In the genomic region with DNA sequence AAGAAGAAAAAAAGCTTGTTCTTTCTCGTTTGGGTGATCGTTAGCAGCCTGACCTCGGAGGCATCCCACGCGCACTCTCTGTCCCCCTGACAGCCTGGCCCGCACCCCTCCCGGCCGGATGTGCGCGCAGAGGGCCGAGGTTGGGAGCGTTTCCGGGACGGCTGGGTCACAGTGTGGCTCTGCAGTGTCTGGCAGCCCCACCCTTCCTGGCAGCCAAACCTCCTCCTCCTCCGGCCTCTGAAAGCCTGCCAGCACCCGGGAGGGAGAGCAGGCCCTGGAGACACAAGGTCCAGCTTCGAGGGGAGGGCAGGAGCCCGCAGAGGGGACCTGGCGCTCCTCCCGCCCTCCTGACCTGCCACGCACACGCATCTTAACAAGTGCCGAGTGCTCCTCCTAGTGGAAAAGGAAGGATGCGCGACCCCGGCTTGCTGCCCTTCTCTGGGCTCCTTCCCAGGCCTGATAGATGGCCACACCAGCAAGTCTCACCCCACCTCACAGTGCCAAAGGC, we compare ENCODE assay signal across 8 mouse cellular contexts.
DNase-seq lines count a peak whose midpoint lies in the region; ATAC-seq lines count a peak whose summit lies in the region.

No protein-coding gene starts in this region.

- H3K9ac ChIP-seq in midbrain, embryonic 11.5 days (ENCODE audit: low read length) = peak overlapping the region; percentile 64

- intact Hi-C loops in left cerebral cortex, postnatal 4 days (cut with DNase I) = loop anchor here (5.0 kb wide), 1 partner anchor 121 kb away; no protein-coding TSS in a partner anchor

- no peak overlapping the region for H3K27ac ChIP-seq in midbrain, embryonic 11.5 days (ENCODE audit: low read depth, low read length)

- ATAC-seq in granulocyte monocyte progenitor cell, adult 5-6 weeks (replicated peaks; ENCODE audit: poor library complexity, severe bottlenecking) = peak; percentile 60
- peak; percentile 82 for ATAC-seq in midbrain, embryonic 11.5 days (ENCODE audit: low FRiP score)

- H3K27me3 ChIP-seq in midbrain, embryonic 11.5 days (ENCODE audit: control insufficient read depth, insufficient read depth, low read length) = peaks cover 71% of the 10 kb centered on the region

- H3K4me2 ChIP-seq in midbrain, embryonic 11.5 days = peak overlapping the region; percentile 63

- peak overlapping the region; percentile 33 for H3K4me3 ChIP-seq in midbrain, embryonic 11.5 days (ENCODE audit: low read depth, low read length)

- peak; percentile 87 to 89 for DNase-seq in adrenal gland, adult 18-20 months (ENCODE audit: low spot score in 2 of 2)
- peak; percentile 89 for DNase-seq in embryo, embryonic 9.5 days (ENCODE audit: extremely low spot score)
- DNase-seq in kidney, adult 11 months = peak; percentile 100
- DNase-seq in left cerebral cortex, postnatal 4 days = peak; percentile 94
- DNase-seq in midbrain, embryonic 11.5 days (ENCODE audit: low spot score, missing footprints) = peak; percentile 98
- DNase-seq in right cerebral cortex, postnatal 4 days = peak; percentile 81
- DNase-seq in yolk sac, embryonic 10.5 days (ENCODE audit: low spot score) = peak; percentile 88

- peaks cover 6% of the 10 kb centered on the region for H3K4me1 ChIP-seq in midbrain, embryonic 11.5 days (ENCODE audit: control insufficient read depth, insufficient read depth, low read length)

- 2% methylated on average over 26 of the region's 26 CpGs for WGBS in midbrain, embryonic 11.5 days

- H3K36me3 ChIP-seq in midbrain, embryonic 11.5 days (ENCODE audit: control insufficient read depth, insufficient read depth, low read length) = no peaks in the 10 kb centered on the region

- H3K9me3 ChIP-seq in midbrain, embryonic 11.5 days (ENCODE audit: control insufficient read depth, low read length) = no peaks in the 10 kb centered on the region
